Mouse (Mus musculus): Measurements from ENCODE around the gene Gm43302.
"Not testable (repeated sequence)": the region's sequence is repeated elsewhere in the genome, so short reads cannot be mapped to it uniquely, and the experiment has no call there.

DNA sequence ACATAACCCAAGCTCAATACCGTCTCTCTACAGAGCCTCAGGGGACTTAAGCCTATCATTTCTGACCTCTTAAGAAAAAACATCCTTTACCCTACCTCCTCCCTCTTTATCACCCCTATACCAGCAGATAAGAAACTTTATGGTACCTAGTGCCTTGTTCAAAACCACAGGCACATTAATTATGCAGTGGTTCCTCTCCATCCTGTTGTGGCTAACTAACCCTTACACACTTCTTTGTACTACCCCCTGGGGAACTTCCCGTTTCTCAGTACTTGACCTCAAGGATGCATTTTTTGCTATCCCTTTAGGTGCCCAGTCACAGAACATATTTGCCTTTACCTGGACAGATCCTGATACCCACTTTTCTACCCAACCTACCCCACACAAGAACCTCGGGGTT is 48.8 kb downstream of the Gm43302 start:
- not testable (repeated sequence) for TF ChIP-seq CTCF (conservative IDR thresholded peaks at IDR 0.05; ENCODE audit: low read length); NANOG (IDR thresholded peaks at IDR 0.05; ENCODE audit: borderline replicate concordance, low read length); POU5F1 (IDR thresholded peaks at IDR 0.05; ENCODE audit: borderline replicate concordance, low read length)
